Mouse (Mus musculus) central nervous system, embryonic 14 days (tissue): Measurements from ENCODE around the gene Pnpt1. TPM values are rescaled to one million over a fixed set of nuclear protein-coding genes. Genes with fewer than 3 reads are reported as not detected.

Experiments
- polyA plus RNA-seq: library from polyadenylated mRNA; depleted of rRNA; stranded (reverse); fragments of >200 nt; gene quantifications from 2 replicates; pipeline ENCODE4 v1.2.3, GENCODE M21; 2012; rRNA removed

The Pnpt1 gene
- polyA plus RNA-seq, result 27.6 and 28.2 TPM in 2 replicates

DNA sequence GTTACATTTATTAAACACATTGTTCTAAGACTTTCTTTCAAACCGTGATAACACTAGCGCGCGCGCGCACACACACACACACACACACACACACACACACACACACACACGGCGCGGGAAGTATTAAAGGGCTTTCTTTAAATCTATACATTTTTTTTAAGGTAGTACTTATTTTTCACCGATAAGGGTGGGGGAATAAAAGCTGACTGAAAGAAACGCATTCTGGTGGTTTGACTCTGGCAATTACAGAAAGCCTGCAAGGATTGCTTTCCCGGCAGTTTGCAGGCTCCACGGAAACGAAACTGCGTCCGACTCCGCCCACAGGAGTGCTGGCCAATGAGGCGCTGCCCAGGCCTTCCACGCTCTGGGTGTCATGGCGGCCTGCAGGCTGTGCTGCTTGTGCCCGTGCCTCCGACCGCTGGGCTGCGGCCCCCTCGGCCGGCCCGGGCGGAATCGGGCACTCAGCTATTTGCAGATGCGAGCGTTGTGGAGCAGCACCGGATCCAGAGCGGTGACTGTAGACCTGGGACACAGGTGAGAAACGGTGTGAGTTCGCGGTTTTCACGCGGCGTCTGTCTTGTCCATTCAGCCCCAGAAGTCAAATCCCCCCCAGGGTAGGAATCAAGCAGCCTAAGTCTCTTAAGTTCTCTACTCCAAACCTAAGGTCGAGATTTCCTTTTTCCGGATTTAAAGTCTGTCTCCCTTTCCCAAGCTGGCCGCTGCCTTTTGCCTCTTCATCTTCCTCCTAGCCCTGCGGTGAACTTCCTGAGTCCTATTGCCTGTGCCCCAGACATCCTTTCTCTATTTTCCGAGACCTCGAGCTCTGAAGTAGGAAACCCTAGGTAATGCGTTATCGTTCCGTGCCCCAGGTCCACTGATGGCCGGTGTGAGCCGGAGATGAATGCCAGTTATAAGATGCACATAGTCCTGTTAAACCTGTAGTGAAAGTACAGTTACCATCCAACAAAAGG is at the start of gene Pnpt1:
TSS of gene Pnpt1 (plus strand) at position 360 of the 971 bp plus-strand sequence.

DNA sequence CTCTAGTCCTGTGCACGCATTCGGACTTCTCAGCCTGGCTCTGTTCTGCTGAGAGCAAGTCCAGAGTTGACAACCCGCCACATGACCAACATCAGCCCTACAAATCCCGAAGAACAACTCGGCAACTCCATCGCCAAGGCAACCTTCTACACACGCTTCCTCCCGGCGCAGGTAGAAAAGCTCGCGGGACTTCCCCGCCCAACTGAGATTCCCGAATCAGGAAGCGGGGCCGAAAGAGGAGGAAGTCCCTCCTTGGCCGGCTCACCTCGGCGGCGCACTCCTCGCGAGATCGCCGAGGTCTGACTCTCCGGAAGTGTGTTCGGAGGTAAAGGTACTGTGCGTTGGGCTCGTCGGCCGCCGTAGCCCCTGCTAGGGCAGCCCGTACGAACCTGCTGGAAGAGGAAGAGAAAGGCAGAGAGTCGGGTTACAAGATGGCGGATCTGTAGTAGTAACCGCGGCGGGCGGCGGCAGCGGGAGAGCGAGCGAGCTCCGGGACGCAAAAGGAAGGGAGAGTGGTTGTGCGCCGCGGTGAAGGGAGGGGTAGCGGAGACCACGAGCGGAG is 42.1 kb downstream of the Pnpt1 start, which contains the start of gene Ppp4r3b:
TSS of gene Ppp4r3b (plus strand) at position 328 of the 562 bp plus-strand sequence.

Other genes with a start within 250 kb of the Pnpt1 start
- gene Ppp4r3b, start 42.1 kb downstream of the Pnpt1 start, polyA plus RNA-seq, result 25.3 and 28.0 TPM in 2 replicates
- gene Cfap36, start 116.7 kb downstream of the Pnpt1 start, polyA plus RNA-seq, result 43.6 and 45.7 TPM in 2 replicates
- gene Ccdc88a, start 242.9 kb downstream of the Pnpt1 start, polyA plus RNA-seq, result 24.7 and 29.4 TPM in 2 replicates